Mouse (Mus musculus) G1E (cell line): ENCODE measurements around the gene Rps27rt.

Experiments used
- CTCF ChIP-seq: IDR thresholded peaks from 2 replicates; pipeline ENCODE4 v1.5.1; 2012; ENCODE audit warnings: low read depth, low read length, inconsistent platforms, mixed read lengths
- GATA1 ChIP-seq: IDR thresholded peaks from 2 replicates; pipeline ENCODE4 v1.6.1; 2012; ENCODE audit warnings: borderline replicate concordance, low read length, inconsistent platforms, mixed read lengths
- TAL1 ChIP-seq: conservative IDR thresholded peaks from 2 replicates; pipeline ENCODE4 v1.6.1; 2012; ENCODE audit warnings: low read depth, low read length, inconsistent platforms, mixed read lengths

- TF ChIP-seq CTCF (no peak), GATA1 (no peak), TAL1 (no peak)
These were observed 38.9 kb upstream of the Rps27rt start for GRCm38 (mm10) chr9:115021419-115021818.
